Mouse (Mus musculus) intestine, postnatal 0 days (tissue): ENCODE results near the gene Trp73. TPM values are rescaled to one million over a fixed set of nuclear protein-coding genes. Genes with fewer than 3 reads are reported as not detected.

Source experiments
- ATAC-seq: fragments of 200-750 bp; cut with Nextera tagmentation; 2 replicates; pipeline ENCODE4 v1.8.0; 2017; ENCODE audit warnings: mild to moderate bottlenecking, moderate TSS enrichment, moderate library complexity
- H3K27ac ChIP-seq: fragments of 300-500 bp; sonication (generic); 2 replicates; pipeline ENCODE4 v1.5.1; 2014; ENCODE audit warnings: mild to moderate bottlenecking, low read depth, low read length, moderate library complexity
- H3K27me3 ChIP-seq: fragments of 300-500 bp; sonication (generic); replicated peaks from 2 replicates; pipeline ENCODE4 v1.6.1; 2014; ENCODE audit warnings: low read length, mixed read lengths; ENCODE audit not compliant: control insufficient read depth, insufficient read depth
- H3K36me3 ChIP-seq: fragments of 300-500 bp; sonication (generic); 2 replicates; pipeline ENCODE4 v1.6.1; 2014; ENCODE audit warnings: mild to moderate bottlenecking, moderate library complexity; ENCODE audit not compliant: control insufficient read depth, insufficient read depth
- H3K4me1 ChIP-seq: fragments of 300-500 bp; sonication (generic); replicated peaks from 2 replicates; pipeline ENCODE4 v1.6.1; 2014; ENCODE audit warnings: antibody characterized with exemption, low read length, mixed read lengths; ENCODE audit not compliant: control insufficient read depth, insufficient read depth
- H3K4me2 ChIP-seq: fragments of 300-500 bp; sonication (generic); replicated peaks from 2 replicates; pipeline ENCODE4 v1.6.1; 2014; ENCODE audit warnings: low read depth, mild to moderate bottlenecking, moderate library complexity
- H3K4me3 ChIP-seq: fragments of 300-500 bp; sonication (generic); 2 replicates; pipeline ENCODE4 v1.5.1; 2014; ENCODE audit warnings: low read depth, low read length
- H3K9ac ChIP-seq: fragments of 300-500 bp; sonication (generic); 2 replicates; pipeline ENCODE4 v1.6.1; 2014; ENCODE audit warnings: mild to moderate bottlenecking, low read depth, low read length
- H3K9me3 ChIP-seq: fragments of 300-500 bp; sonication (generic); 2 replicates; pipeline ENCODE4 v1.6.1; 2016; ENCODE audit warnings: mixed run types; ENCODE audit not compliant: control insufficient read depth
- CTCF ChIP-seq: sonication (generic); IDR thresholded peaks from 2 replicates; pipeline ENCODE4 v1.5.1; 2016; ENCODE audit warnings: low read depth, mild to moderate bottlenecking, control low read depth, antibody characterized with exemption, moderate library complexity
- WGBS: fragments of 180-500 bp; shearing (Covaris S2); extraction: QIAGEN DNeasy Blood & Tissue Kit; methylation state at CpG from one replicate; pipeline ENCODE4 v1.1.7; 2014; 5-methylcytosine and 5-hydroxymethylcytosine counted together
- polyA plus RNA-seq: library from polyadenylated mRNA; unstranded; fragments of >200 nt; fragmentation: Nextera tagmentation; extraction: Ambion mirVana; gene quantifications from 2 replicates; pipeline ENCODE4 v1.2.1, GENCODE M21; 2015

Gene Trp73
- polyA plus RNA-seq, 1 experiment from 2014 or later = 0.03 TPM

- Histone ChIP-seq H3K27me3 (no peaks in the 10 kb centered on the region), H3K36me3 (no peaks in the 10 kb centered on the region), H3K4me1 (no peaks in the 10 kb centered on the region), H3K4me3 (no peak overlapping the region), H3K27ac (no peak overlapping the region), H3K9me3 (no peaks in the 10 kb centered on the region), H3K9ac (no peak overlapping the region), H3K4me2 (no peak overlapping the region)
- ATAC-seq = no peak
- 90% methylated on average over 3 of the region's 3 CpGs for WGBS
- TF ChIP-seq CTCF = no peak
These were observed 88.6 kb downstream of the Trp73 start for GRCm38 (mm10) chr4:154051401-154051800.

GRCm38 (mm10) chr4:154045837-154046236 is 94.2 kb downstream of the Trp73 start:
- Histone ChIP-seq H3K9ac (no peak overlapping the region), H3K27me3 (no peaks in the 10 kb centered on the region), H3K27ac (no peak overlapping the region), H3K4me2 (no peak overlapping the region), H3K36me3 (no peaks in the 10 kb centered on the region), H3K9me3 (no peaks in the 10 kb centered on the region), H3K4me3 (no peak overlapping the region), H3K4me1 (no peaks in the 10 kb centered on the region)
- TF ChIP-seq CTCF = peak; percentile 43
- ATAC-seq = no peak
- WGBS = 69% methylated on average over 5 of the region's 5 CpGs

GRCm38 (mm10) chr4:154042577-154042976 is 97.4 kb downstream of the Trp73 start, which contains the start of gene Ccdc27:
Ccdc27 (minus strand) TSS chr4:154042677.
- no peak for TF ChIP-seq CTCF
- no peak for ATAC-seq
- H3K4me2 ChIP-seq = no peak within 1 kb of the TSS
- no peaks in the 10 kb centered on the region for H3K9me3 ChIP-seq
- H3K4me3 ChIP-seq = no peak within 1 kb of the TSS
- 78% methylated on average over 9 of the region's 9 CpGs for WGBS
- no peaks in the 10 kb centered on the region for H3K36me3 ChIP-seq
- H3K27me3 ChIP-seq = no peaks in the 10 kb centered on the region
- no peak within 1 kb of the TSS for H3K9ac ChIP-seq
- H3K27ac ChIP-seq = no peak within 1 kb of the TSS
- no peaks in the 10 kb centered on the region for H3K4me1 ChIP-seq

- 49% methylated on average over 3 of the region's 3 CpGs for WGBS
- no peaks in the 10 kb centered on the region for H3K9me3 ChIP-seq
- no peak overlapping the region for H3K9ac ChIP-seq
- no peak overlapping the region for H3K4me2 ChIP-seq
- TF ChIP-seq CTCF = no peak
- no peak overlapping the region for H3K4me3 ChIP-seq
- no peak overlapping the region for H3K27ac ChIP-seq
- H3K4me1 ChIP-seq = no peaks in the 10 kb centered on the region
- no peaks in the 10 kb centered on the region for H3K27me3 ChIP-seq
- ATAC-seq = no peak
- H3K36me3 ChIP-seq = no peaks in the 10 kb centered on the region
These were observed 102.9 kb downstream of the Trp73 start for GRCm38 (mm10) chr4:154037123-154037522.

GRCm38 (mm10) chr4:154028646-154029045 is 111.4 kb downstream of the Trp73 start:
- Histone ChIP-seq H3K4me3 (no peak overlapping the region), H3K4me1 (0 out of 2 replicates have a peak, but pooled peaks cover 9% of the 10 kb centered on the region), H3K9ac (no peak overlapping the region), H3K9me3 (no peaks in the 10 kb centered on the region), H3K27me3 (no peaks in the 10 kb centered on the region), H3K36me3 (no peaks in the 10 kb centered on the region), H3K27ac (no peak overlapping the region), H3K4me2 (no peak overlapping the region)
- TF ChIP-seq CTCF = peak; percentile 68
- no peak for ATAC-seq

GRCm38 (mm10) chr4:154028066-154028465 is 111.9 kb downstream of the Trp73 start:
- Histone ChIP-seq H3K27ac (no peak overlapping the region), H3K4me2 (no peak overlapping the region), H3K4me3 (no peak overlapping the region), H3K27me3 (no peaks in the 10 kb centered on the region), H3K9me3 (no peaks in the 10 kb centered on the region), H3K4me1 (0 out of 2 replicates have a peak, but pooled peaks cover 11% of the 10 kb centered on the region), H3K9ac (no peak overlapping the region), H3K36me3 (peaks cover 3% of the 10 kb centered on the region; the same call in 1 of the 2 replicates)
- no peak for ATAC-seq
- WGBS = 77% methylated on average over 7 of the region's 7 CpGs
- no peak for TF ChIP-seq CTCF

GRCm38 (mm10) chr4:154026441-154026761 is 113.6 kb downstream of the Trp73 start:
- Histone ChIP-seq H3K9me3 (no peaks in the 10 kb centered on the region), H3K4me3 (peak overlapping the region; percentile 57), H3K27ac (no peak overlapping the region), H3K27me3 (no peaks in the 10 kb centered on the region), H3K4me2 (peak overlapping the region; percentile 81), H3K4me1 (0 out of 2 replicates have a peak, but pooled peaks cover 11% of the 10 kb centered on the region), H3K9ac (peak overlapping the region; percentile 66; the same call in 1 of the 2 replicates), H3K36me3 (peaks cover 9% of the 10 kb centered on the region)
- WGBS = 24% methylated on average over 2 of the region's 2 CpGs
- ATAC-seq = no peak
- no peak for TF ChIP-seq CTCF
